Mouse (Mus musculus): Measurements from ENCODE around the gene Prr5. TPM values are rescaled to one million over a fixed set of nuclear protein-coding genes. Genes with fewer than 3 reads are reported as not detected.

The Prr5 gene
- polyA plus RNA-seq, 1 experiment: 54.6 TPM

GRCm38 (mm10) chr15:84669771-84670656 is 594 bp downstream of the Prr5 start:
- TF ChIP-seq CTCF (IDR thresholded peaks at IDR 0.05; ENCODE audit: extremely low read depth, insufficient read depth, insufficient read length, insufficient replicate concordance): no peak
- TF ChIP-seq POLR2A (IDR thresholded peaks at IDR 0.05; ENCODE audit: low read depth, low read length): no peak
- Histone ChIP-seq H3K27ac (ENCODE audit: insufficient read depth, low read length) (no peak overlapping the region), H3K4me1 (ENCODE audit: control insufficient read depth, insufficient read depth, insufficient read length) (no peaks in the 10 kb centered on the region), H3K36me3 (ENCODE audit: control insufficient read depth, insufficient read depth, low read length) (no peaks in the 10 kb centered on the region), H3K4me3 (ENCODE audit: extremely low read depth, insufficient read depth, insufficient read length) (no peak overlapping the region), H3K27me3 (ENCODE audit: control insufficient read depth, insufficient read depth, low read length) (no peaks in the 10 kb centered on the region)
- no peak for DNase-seq (ENCODE audit: low read depth in 1 of 2, low spot score in 2 of 2)
- WGBS: 86% methylated on average over 23 of the region's 23 CpGs

- no peaks in the 10 kb centered on the region for H3K4me1 ChIP-seq (ENCODE audit: control insufficient read depth, insufficient read depth, insufficient read length)
- no peak for TF ChIP-seq CTCF (IDR thresholded peaks at IDR 0.05; ENCODE audit: extremely low read depth, insufficient read depth, insufficient read length, insufficient replicate concordance)
- TF ChIP-seq POLR2A (IDR thresholded peaks at IDR 0.05; ENCODE audit: low read depth, low read length): no peak
- DNase-seq (ENCODE audit: low read depth in 1 of 2, low spot score in 2 of 2): no peak
- no peak overlapping the region for H3K27ac ChIP-seq (ENCODE audit: insufficient read depth, low read length)
- no peaks in the 10 kb centered on the region for H3K36me3 ChIP-seq (ENCODE audit: control insufficient read depth, insufficient read depth, low read length)
- no peak overlapping the region for H3K4me3 ChIP-seq (ENCODE audit: extremely low read depth, insufficient read depth, insufficient read length)
- WGBS: 95% methylated on average over 4 of the region's 4 CpGs
- no peaks in the 10 kb centered on the region for H3K27me3 ChIP-seq (ENCODE audit: control insufficient read depth, insufficient read depth, low read length)
Observed at GRCm38 (mm10) chr15:84670657-84671055, 1.2 kb downstream of the Prr5 start.

GRCm38 (mm10) chr15:84671401-84672307 is 2.2 kb downstream of the Prr5 start:
- no peak overlapping the region for H3K27ac ChIP-seq (ENCODE audit: insufficient read depth, low read length)
- H3K36me3 ChIP-seq (ENCODE audit: control insufficient read depth, insufficient read depth, low read length): no peaks in the 10 kb centered on the region
- H3K27me3 ChIP-seq (ENCODE audit: control insufficient read depth, insufficient read depth, low read length): no peaks in the 10 kb centered on the region
- H3K4me1 ChIP-seq (ENCODE audit: control insufficient read depth, insufficient read depth, insufficient read length): no peaks in the 10 kb centered on the region
- no peak overlapping the region for H3K4me3 ChIP-seq (ENCODE audit: extremely low read depth, insufficient read depth, insufficient read length)
- TF ChIP-seq CTCF (IDR thresholded peaks at IDR 0.05; ENCODE audit: extremely low read depth, insufficient read depth, insufficient read length, insufficient replicate concordance) (peak; percentile 58; the same call in 1 of the 2 replicates), POLR2A (IDR thresholded peaks at IDR 0.05; ENCODE audit: low read depth, low read length) (no peak)
- WGBS: 55% methylated on average over 9 of the region's 9 CpGs
- peak in 1 of 2 experiments; percentile 64 for DNase-seq (ENCODE audit: low read depth in 1 of 2, low spot score in 2 of 2)

- Histone ChIP-seq H3K36me3 (ENCODE audit: control insufficient read depth, insufficient read depth, low read length) (no peaks in the 10 kb centered on the region), H3K27me3 (ENCODE audit: control insufficient read depth, insufficient read depth, low read length) (no peaks in the 10 kb centered on the region), H3K27ac (ENCODE audit: insufficient read depth, low read length) (no peak overlapping the region), H3K4me1 (ENCODE audit: control insufficient read depth, insufficient read depth, insufficient read length) (no peaks in the 10 kb centered on the region), H3K4me3 (ENCODE audit: extremely low read depth, insufficient read depth, insufficient read length) (no peak overlapping the region)
- TF ChIP-seq CTCF (IDR thresholded peaks at IDR 0.05; ENCODE audit: extremely low read depth, insufficient read depth, insufficient read length, insufficient replicate concordance) (no peak), POLR2A (IDR thresholded peaks at IDR 0.05; ENCODE audit: low read depth, low read length) (no peak)
- WGBS: 73% methylated on average over 4 of the region's 4 CpGs
- DNase-seq (ENCODE audit: low read depth in 1 of 2, low spot score in 2 of 2): no peak
Observed at GRCm38 (mm10) chr15:84672308-84672615, 2.8 kb downstream of the Prr5 start.

GRCm38 (mm10) chr15:84672616-84673015 is 3.2 kb downstream of the Prr5 start:
- Histone ChIP-seq H3K4me3 (ENCODE audit: extremely low read depth, insufficient read depth, insufficient read length) (no peak overlapping the region), H3K36me3 (ENCODE audit: control insufficient read depth, insufficient read depth, low read length) (no peaks in the 10 kb centered on the region), H3K4me1 (ENCODE audit: control insufficient read depth, insufficient read depth, insufficient read length) (no peaks in the 10 kb centered on the region), H3K27me3 (ENCODE audit: control insufficient read depth, insufficient read depth, low read length) (no peaks in the 10 kb centered on the region), H3K27ac (ENCODE audit: insufficient read depth, low read length) (no peak overlapping the region)
- TF ChIP-seq CTCF (IDR thresholded peaks at IDR 0.05; ENCODE audit: extremely low read depth, insufficient read depth, insufficient read length, insufficient replicate concordance): no peak
- no peak for TF ChIP-seq POLR2A (IDR thresholded peaks at IDR 0.05; ENCODE audit: low read depth, low read length)
- 87% methylated on average over 3 of the region's 3 CpGs for WGBS
- DNase-seq (ENCODE audit: low read depth in 1 of 2, low spot score in 2 of 2): no peak

GRCm38 (mm10) chr15:84674329-84675067 is 5.1 kb downstream of the Prr5 start:
- Histone ChIP-seq H3K36me3 (ENCODE audit: control insufficient read depth, insufficient read depth, low read length) (no peaks in the 10 kb centered on the region), H3K4me1 (ENCODE audit: control insufficient read depth, insufficient read depth, insufficient read length) (no peaks in the 10 kb centered on the region), H3K27me3 (ENCODE audit: control insufficient read depth, insufficient read depth, low read length) (no peaks in the 10 kb centered on the region), H3K4me3 (ENCODE audit: extremely low read depth, insufficient read depth, insufficient read length) (no peak overlapping the region), H3K27ac (ENCODE audit: insufficient read depth, low read length) (no peak overlapping the region)
- 87% methylated on average over 11 of the region's 11 CpGs for WGBS
- no peak for TF ChIP-seq CTCF (IDR thresholded peaks at IDR 0.05; ENCODE audit: extremely low read depth, insufficient read depth, insufficient read length, insufficient replicate concordance)
- DNase-seq (ENCODE audit: low read depth in 1 of 2, low spot score in 2 of 2): no peak
